9 mouse cellular contexts compared by ENCODE assay signal in genomic region chr15:84232609-84233008, GRCm38 (mm10). TPM values are rescaled to one million over a fixed set of nuclear protein-coding genes. Genes with fewer than 3 reads are reported as not detected.
DNase-seq lines count a peak whose midpoint lies in the region; ATAC-seq lines count a peak whose summit lies in the region.
"Had no signal": no experiment of that assay in that cellular context is flagged by ENCODE, and none has a peak within 500 bp of the region (broad histone marks: within the 10 kb centered on the region; RNA-seq: fewer than 3 reads in every experiment).

No protein-coding gene starts in this region.

- H3K27me3 ChIP-seq in heart, embryonic 16.5 days (ENCODE audit: control insufficient read depth, insufficient read depth, low read length), result no peaks in the 10 kb centered on the region
- no peaks in the 10 kb centered on the region for H3K27me3 ChIP-seq in hindbrain, embryonic 14.5 days (ENCODE audit: control insufficient read depth, insufficient read depth, low read length)
- no peaks in the 10 kb centered on the region for H3K27me3 ChIP-seq in midbrain, embryonic 14.5 days (ENCODE audit: control insufficient read depth, insufficient read depth, low read length)

- H3K4me2 ChIP-seq in heart, embryonic 16.5 days (ENCODE audit: low read depth, low read length), result peak overlapping the region; percentile 81
- H3K4me2 ChIP-seq in hindbrain, embryonic 14.5 days (replicated peaks), result peak overlapping the region; percentile 68
- peak overlapping the region; percentile 86 for H3K4me2 ChIP-seq in midbrain, embryonic 14.5 days (ENCODE audit: low read length)

- H3K27ac ChIP-seq in heart, embryonic 16.5 days (ENCODE audit: low read length), result peak overlapping the region; percentile 83
- no peak overlapping the region for H3K27ac ChIP-seq in hindbrain, embryonic 14.5 days
- 0 out of 2 replicates have a peak overlapping the region, but pooled peaks have one; percentile 81 for H3K27ac ChIP-seq in midbrain, embryonic 14.5 days (replicated peaks; ENCODE audit: low read depth, low read length)

- H3K36me3 ChIP-seq in heart, embryonic 16.5 days (ENCODE audit: control insufficient read depth, insufficient read depth), result peaks cover 6% of the 10 kb centered on the region; the same call in 1 of the 2 replicates
- H3K36me3 ChIP-seq in hindbrain, embryonic 14.5 days (replicated peaks; ENCODE audit: control insufficient read depth, insufficient read depth), result no peaks in the 10 kb centered on the region
- no peaks in the 10 kb centered on the region for H3K36me3 ChIP-seq in midbrain, embryonic 14.5 days (ENCODE audit: control insufficient read depth, insufficient read depth, low read length)
- H3K36me3 ChIP-seq: G1E had no signal

- peak overlapping the region; percentile 69 for H3K4me3 ChIP-seq in heart, embryonic 16.5 days (ENCODE audit: low read length)
- H3K4me3 ChIP-seq in hindbrain, embryonic 14.5 days (replicated peaks; ENCODE audit: low read length), result peak overlapping the region; percentile 34
- H3K4me3 ChIP-seq in midbrain, embryonic 14.5 days (replicated peaks; ENCODE audit: low read depth, low read length), result peak overlapping the region; percentile 41

- 16% methylated on average over 8 of the region's 8 CpGs for WGBS in heart, embryonic 16.5 days
- 9% methylated on average over 8 of the region's 8 CpGs for WGBS in hindbrain, embryonic 14.5 days
- WGBS in midbrain, embryonic 14.5 days, result 11% methylated on average over 8 of the region's 8 CpGs

- peaks cover 20% of the 10 kb centered on the region for H3K4me1 ChIP-seq in heart, embryonic 16.5 days (ENCODE audit: control insufficient read depth, insufficient read depth, low read length)
- peaks cover 25% of the 10 kb centered on the region for H3K4me1 ChIP-seq in hindbrain, embryonic 14.5 days (replicated peaks; ENCODE audit: control insufficient read depth, insufficient read depth, low read length)
- H3K4me1 ChIP-seq in midbrain, embryonic 14.5 days (ENCODE audit: control insufficient read depth, insufficient read depth, low read length), result peaks cover 35% of the 10 kb centered on the region

- H3K9ac ChIP-seq in heart, embryonic 16.5 days (ENCODE audit: low read length), result peak overlapping the region; percentile 77
- no peak overlapping the region for H3K9ac ChIP-seq in hindbrain, embryonic 14.5 days
- no peak overlapping the region for H3K9ac ChIP-seq in midbrain, embryonic 14.5 days (replicated peaks; ENCODE audit: low read length)

- H3K9me3 ChIP-seq in heart, embryonic 16.5 days (replicated peaks; ENCODE audit: control insufficient read depth, low read length), result no peaks in the 10 kb centered on the region
- no peaks in the 10 kb centered on the region for H3K9me3 ChIP-seq in hindbrain, embryonic 14.5 days (ENCODE audit: control insufficient read depth, low read length)
- H3K9me3 ChIP-seq in midbrain, embryonic 14.5 days (ENCODE audit: control insufficient read depth, low read length), result no peaks in the 10 kb centered on the region

- no peak for DNase-seq in heart, adult 9 months (ENCODE audit: low spot score in 2 of 2)
- DNase-seq in ZHBTc4 (ENCODE audit: low read depth, low spot score), result peak; percentile 90
- DNase-seq in hindbrain, embryonic 14.5 days (ENCODE audit: low spot score), result no peak
- DNase-seq in midbrain, embryonic 14.5 days, result no peak
- no peak for DNase-seq in natural killer cell, adult 2 months (ENCODE audit: low spot score in 2 of 2)
- no peak for DNase-seq in retina, embryonic 14.5 days (ENCODE audit: low spot score)
- no peak for DNase-seq in layer of hippocampus, adult 11-12 months (ENCODE audit: low spot score)

- ATAC-seq in heart, embryonic 16.5 days (replicated peaks; ENCODE audit: extremely low read depth, insufficient read depth, low FRiP score), result no peak
- no peak for ATAC-seq in hindbrain, embryonic 14.5 days (ENCODE audit: low FRiP score)
- ATAC-seq in midbrain, embryonic 14.5 days (ENCODE audit: low FRiP score, low TSS enrichment), result no peak

RNA-seq across cellular contexts. Expression of gene Parvb, which starts 0.8 kb away (rescaled TPM):
- 13.2 and 15.5 TPM in 2 replicates for polyA plus RNA-seq in heart, embryonic 16.5 days (2015; fragmentation: Nextera tagmentation; extraction: Ambion mirVana)
- 4.1 and 5.1 TPM in 2 replicates for polyA plus RNA-seq in hindbrain, embryonic 14.5 days (2014; fragmentation: Nextera tagmentation; extraction: Ambion mirVana)
- 4.4 and 4.9 TPM in 2 replicates for polyA plus RNA-seq in midbrain, embryonic 14.5 days (2014; fragmentation: Nextera tagmentation; extraction: Ambion mirVana)

RNA-seq across cellular contexts. Expression of gene Samm50, which starts 40.6 kb away (rescaled TPM):
- 139 and 159 TPM in 2 replicates for polyA plus RNA-seq in heart, embryonic 16.5 days (2015; fragmentation: Nextera tagmentation; extraction: Ambion mirVana)
- polyA plus RNA-seq in hindbrain, embryonic 14.5 days (2014; fragmentation: Nextera tagmentation; extraction: Ambion mirVana), result 56.3 and 56.7 TPM in 2 replicates
- 54.2 and 70.8 TPM in 2 replicates for polyA plus RNA-seq in midbrain, embryonic 14.5 days (2014; fragmentation: Nextera tagmentation; extraction: Ambion mirVana)
